Mouse (Mus musculus): ENCODE results near the gene 1700122O11Rik.

1700122O11Rik gene

GRCm38 (mm10) chr17:48028250-48028649 lies 9.8 kb downstream of the 1700122O11Rik start:
- DNase-seq (ENCODE audit: low read depth, low spot score), result no peak

DNA sequence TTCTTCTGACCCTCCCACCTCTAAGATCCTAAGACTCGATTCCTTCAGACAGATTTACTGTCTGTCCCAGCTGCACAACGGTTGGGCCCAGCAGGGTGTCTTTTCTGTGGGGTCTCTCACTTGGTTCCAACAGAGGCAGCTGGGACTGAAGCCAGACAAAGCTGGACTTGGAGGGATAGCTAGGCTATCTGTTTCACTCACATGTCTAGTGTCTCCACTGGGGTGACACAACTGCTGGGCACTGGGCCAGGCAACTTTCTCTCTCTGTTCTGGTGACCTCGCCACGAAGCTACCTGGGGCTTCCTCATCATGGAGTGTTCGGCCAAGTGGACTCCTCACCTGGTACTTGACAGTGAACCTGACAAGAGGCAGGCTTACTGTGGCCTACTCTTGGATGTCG lies 10.4 kb downstream of the 1700122O11Rik start:
- DNase-seq (ENCODE audit: low read depth, low spot score), result no peak

GRCm38 (mm10) chr17:48027019-48027418 lies 11.1 kb downstream of the 1700122O11Rik start:
- DNase-seq (ENCODE audit: low read depth, low spot score), result peak; percentile 32

DNA sequence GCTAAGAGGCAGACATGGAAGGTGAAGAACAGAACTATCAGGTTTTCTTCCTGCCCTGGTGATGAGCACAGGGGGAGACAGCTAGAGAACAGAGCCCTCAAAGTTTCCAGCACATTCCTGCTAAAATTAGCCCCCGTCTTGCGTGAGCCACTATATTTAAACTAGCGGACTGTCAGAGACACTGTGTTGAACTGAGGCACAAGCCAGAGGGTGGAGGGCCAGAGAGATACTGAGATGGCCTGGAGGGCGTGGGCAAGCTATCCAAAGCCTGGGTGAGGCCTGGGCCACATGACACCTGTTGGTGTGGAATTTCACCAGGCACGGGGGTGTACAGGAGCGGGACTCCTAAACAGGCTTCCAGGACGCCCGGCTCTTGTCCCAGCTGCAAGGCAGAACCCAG lies 14.0 kb downstream of the 1700122O11Rik start:
- DNase-seq (ENCODE audit: low read depth, low spot score), result no peak

GRCm38 (mm10) chr17:48019585-48019984 lies 18.5 kb downstream of the 1700122O11Rik start:
- no peak for DNase-seq (ENCODE audit: low read depth, low spot score)

DNA sequence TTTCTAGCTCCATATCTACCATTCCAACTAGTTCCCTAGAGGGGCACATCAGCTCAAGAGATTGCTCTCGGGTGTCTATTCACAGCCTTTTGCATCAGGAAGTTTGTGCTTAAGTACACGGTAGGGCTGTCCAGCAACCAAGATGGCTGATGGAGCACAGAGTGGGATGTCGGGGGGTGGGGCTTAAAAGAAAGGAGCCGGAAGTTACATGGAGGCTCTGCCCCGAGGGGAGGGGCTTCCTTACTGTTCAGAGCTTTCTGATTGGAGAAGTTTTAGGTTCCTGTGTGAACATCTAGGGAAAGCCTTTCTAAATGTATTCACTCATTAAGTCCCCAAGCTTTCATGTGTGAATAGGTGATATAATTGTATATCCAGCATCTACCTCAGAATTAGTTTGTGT lies 21.5 kb downstream of the 1700122O11Rik start:
- peak; percentile 82 for DNase-seq (ENCODE audit: low read depth, low spot score)

GRCm38 (mm10) chr17:48012561-48012960 lies 25.5 kb downstream of the 1700122O11Rik start:
- no peak for DNase-seq (ENCODE audit: low read depth, low spot score)

- no peak for DNase-seq (ENCODE audit: low read depth, low spot score)
Measured at GRCm38 (mm10) chr17:48011105-48011504, 27.0 kb downstream of the 1700122O11Rik start.

- peak; percentile 80 for DNase-seq (ENCODE audit: low read depth, low spot score)
Measured at GRCm38 (mm10) chr17:48010283-48010682, 27.8 kb downstream of the 1700122O11Rik start.

- no peak for DNase-seq (ENCODE audit: low read depth, low spot score)
Measured at GRCm38 (mm10) chr17:48005816-48006215, 32.3 kb downstream of the 1700122O11Rik start.

DNA sequence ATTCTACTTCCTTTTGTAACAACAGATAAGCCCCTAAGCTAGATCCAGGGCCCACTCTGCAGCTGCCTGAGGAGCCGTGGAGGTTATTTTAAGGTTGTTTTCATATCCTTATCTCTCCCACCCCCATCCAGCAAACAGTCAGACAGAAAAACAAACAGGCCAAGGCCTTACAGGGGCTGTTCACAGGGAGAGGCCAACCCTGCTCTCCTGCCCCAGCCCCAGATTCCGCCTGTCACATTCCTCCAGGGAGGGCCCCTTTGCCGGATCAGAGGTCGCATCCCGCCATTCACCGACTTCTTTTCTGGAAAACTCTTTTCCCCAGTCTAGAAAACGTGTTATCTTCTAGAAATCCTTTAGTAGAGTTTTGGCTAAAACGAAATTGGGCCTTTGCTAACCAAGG lies 33.0 kb downstream of the 1700122O11Rik start:
- no peak for DNase-seq (ENCODE audit: low read depth, low spot score)

DNA sequence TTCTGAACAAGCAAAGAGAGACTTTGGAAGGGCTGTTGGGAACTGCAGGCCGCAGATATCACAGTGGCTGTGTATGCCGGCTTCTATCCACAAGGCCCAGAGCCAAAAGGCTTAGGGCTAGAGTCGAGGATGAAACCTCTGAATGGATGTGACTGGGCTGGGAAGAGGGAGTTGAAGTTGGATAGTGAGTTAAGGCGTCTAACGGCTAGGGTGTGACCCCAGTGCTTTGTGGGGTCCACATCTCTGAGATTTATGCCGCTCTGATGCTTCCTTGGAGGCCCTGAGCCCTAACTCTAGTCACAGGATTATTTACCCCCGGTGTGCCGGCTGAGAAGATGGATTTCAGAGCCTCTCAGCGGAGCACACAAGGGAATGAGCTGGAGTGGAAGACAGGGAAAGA lies 33.5 kb downstream of the 1700122O11Rik start:
- no peak for DNase-seq (ENCODE audit: low read depth, low spot score)

GRCm38 (mm10) chr17:48002486-48002885 lies 35.6 kb downstream of the 1700122O11Rik start:
- no peak for DNase-seq (ENCODE audit: low read depth, low spot score)

DNA sequence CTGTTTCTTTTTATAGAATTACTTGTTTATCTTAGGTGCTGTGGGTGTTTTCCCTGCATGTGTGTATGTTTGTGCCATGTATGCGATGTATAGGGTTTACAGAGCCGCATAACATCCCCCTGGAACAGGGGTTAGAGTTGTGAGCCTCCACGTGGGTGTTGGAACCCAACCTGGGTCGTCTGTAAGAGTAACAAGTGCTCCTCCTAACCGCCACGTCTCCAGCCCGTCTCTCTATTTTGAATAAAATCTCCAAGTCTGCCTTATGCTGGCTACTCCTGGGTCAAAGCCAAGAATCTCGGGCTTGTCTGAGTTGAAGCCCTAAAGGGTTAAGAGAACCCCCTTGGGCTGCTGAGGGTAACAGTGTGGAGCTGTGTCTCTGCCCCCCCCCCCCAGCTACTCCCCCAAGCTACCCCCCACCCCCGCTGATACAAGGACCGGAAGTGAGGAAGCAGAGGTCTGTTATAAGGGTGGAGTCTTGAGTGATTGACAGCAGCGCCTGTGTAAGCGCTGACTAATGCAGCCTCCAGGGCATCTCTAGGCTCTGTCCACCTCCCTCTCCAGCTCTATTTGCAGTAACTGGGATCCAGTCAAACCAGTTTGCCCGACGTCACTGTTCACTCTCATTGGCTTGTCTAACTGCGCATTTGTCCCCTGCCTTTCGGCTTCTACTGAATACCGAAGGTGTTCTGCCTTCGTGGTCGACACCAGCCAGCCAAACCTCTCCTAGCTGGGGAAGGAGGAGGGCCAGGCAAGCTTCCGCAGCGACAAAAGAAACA lies 36.3 kb downstream of the 1700122O11Rik start:
- DNase-seq (ENCODE audit: low read depth, low spot score), result peak; percentile 71

DNA sequence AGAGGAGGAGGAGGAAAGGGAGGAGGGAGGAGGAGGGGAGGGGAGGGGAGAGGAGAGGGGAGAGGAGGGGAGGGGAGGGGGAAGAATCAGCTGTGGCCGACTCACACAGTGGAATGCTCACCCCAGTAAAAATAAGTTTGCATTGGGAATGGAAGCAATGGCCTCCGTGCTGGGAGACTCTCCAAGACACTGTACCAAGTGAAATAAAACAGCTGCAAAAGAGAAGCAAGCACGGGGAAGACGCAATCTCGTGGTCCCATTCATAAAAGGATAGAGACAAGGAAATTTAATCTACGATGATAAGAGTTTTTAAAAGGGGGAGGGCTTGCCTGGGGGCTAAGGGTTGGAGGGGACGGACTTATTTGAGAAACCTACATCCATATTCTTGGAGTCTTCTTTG lies 36.9 kb downstream of the 1700122O11Rik start:
- DNase-seq (ENCODE audit: low read depth, low spot score), result no peak

DNA sequence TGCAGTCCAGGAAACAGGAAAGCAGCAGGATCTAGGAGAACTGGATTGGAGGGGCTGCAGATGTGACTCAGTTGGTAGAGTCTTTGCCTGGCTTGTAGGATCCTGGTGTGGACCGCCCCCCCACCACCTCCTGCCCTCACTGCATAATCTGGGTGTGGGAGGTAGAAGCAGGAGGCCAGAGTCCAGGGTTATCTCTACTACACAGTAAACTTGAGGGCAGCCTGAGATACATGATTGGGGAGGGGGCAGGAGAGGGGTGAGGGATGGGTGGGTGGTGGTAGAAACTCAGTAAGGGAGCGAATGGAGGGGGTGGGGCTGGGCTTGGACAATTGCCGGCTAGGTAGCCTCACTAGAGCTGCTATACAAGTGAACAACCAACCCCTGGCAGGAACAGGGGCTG lies 38.3 kb downstream of the 1700122O11Rik start:
- no peak for DNase-seq (ENCODE audit: low read depth, low spot score)

GRCm38 (mm10) chr17:47999403-47999802 lies 38.7 kb downstream of the 1700122O11Rik start:
- no peak for DNase-seq (ENCODE audit: low read depth, low spot score)

- no peak for DNase-seq (ENCODE audit: low read depth, low spot score)
Measured at GRCm38 (mm10) chr17:47997806-47998205, 40.3 kb downstream of the 1700122O11Rik start.

GRCm38 (mm10) chr17:47990392-47991123 lies 47.5 kb downstream of the 1700122O11Rik start:
- DNase-seq (ENCODE audit: low read depth, low spot score), result no peak

- DNase-seq (ENCODE audit: low read depth, low spot score), result peak; percentile 81
Measured at GRCm38 (mm10) chr17:47989951-47990378, 48.1 kb downstream of the 1700122O11Rik start.

DNA sequence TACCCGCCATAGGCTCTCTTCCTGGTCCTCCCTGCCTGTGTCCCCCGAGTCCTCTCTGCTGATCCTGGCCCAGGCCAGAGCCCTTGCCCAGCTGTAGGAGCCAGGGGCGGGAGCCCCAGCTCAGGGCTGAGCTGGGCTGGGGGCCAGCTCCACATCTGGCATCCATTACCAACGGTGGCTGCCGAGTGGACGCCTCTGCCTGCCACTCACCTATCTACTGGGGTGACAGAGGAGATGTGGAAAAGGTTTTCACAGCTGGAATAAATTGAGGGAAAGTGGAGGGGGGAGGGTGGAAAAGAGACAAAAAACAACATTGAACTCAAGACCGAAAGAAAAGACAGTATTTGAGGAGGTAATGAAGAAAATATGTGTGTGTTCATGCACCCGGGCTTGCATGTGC lies 49.3 kb downstream of the 1700122O11Rik start:
- no peak for DNase-seq (ENCODE audit: low read depth, low spot score)

GRCm38 (mm10) chr17:47988074-47988473 lies 50.0 kb downstream of the 1700122O11Rik start:
- peak; percentile 40 for DNase-seq (ENCODE audit: low read depth, low spot score)

Data from ZHBTc4 (cell line).